Mouse (Mus musculus) testis, postnatal 10 days (tissue): ENCODE results near the gene Usp49.
A peak's percentile ranks its signal among the peaks of the same experiment; 100 is the strongest.
"Not testable (repeated sequence)": the region's sequence is repeated elsewhere in the genome, so short reads cannot be mapped to it uniquely, and the experiment has no call there.

ENCODE experiments used
- DNase-seq: peaks from one replicate; pipeline ENCODE4 v3.0.0; 2021; ENCODE audit warnings: low spot score

Gene Usp49

DNA sequence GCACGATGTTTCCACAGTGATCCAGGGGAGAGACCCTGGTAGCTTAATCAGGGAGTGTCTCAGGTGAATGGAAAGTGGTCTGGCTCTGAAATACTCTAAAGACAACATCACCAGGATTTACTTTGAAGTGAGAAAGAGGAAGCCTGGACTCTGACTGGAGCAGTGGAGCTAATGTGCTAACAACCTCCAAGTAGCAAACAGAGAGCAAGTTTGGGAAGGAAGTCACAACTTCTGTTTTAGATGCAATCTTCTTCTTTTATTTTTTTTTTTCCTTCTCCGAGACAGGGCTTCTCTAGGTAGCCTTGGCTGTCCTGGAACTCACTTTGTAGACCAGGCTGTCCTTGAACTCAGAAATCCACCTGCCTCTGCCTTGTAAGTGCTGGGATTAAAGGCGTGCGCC is 21.3 kb upstream of the Usp49 start:
- DNase-seq = no peak

DNA sequence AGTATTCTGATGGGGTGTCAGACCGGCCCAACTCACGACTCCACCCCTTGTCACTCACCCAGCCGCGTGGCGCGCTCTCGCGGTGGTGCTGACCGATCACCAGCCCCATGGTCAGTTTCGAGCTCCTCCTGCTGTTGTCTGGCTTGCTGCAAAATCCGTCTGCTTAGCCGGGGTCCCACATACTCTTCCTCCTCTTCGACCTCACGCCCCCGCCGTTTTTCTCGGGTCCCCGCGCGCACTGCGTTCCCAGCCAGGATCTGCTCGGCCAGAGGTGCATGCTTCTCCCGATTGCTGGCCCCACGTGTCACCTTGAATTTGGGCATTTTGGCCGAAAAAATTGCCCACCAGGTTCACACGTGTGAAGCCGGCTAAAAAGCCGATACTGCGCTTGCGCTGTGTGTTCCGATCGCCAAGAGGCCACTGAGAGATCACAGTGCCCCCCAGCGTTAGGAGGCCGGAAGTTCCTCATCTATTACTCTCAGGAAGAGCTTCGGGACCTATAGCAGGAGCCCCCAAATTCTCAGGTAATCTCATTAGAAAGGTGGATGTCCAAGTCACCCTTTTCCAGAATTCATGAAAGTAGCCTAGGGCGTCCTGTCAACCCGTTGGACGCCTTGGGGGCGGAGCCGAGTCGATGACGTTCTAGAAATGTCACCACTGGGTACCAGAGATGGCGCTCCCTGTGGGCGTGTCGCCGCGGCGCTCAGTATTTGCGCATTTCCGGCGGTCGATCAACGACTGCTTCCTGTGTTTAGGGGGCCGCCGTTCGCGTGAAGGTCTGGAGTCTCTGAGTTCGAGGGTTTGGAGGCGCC is 19.4 kb upstream of the Usp49 start, which contains the start of the genes Bysl, Med20 and Gm20517:
Bysl (minus strand) TSS at position 644 of the 812 bp plus-strand sequence.
Med20 (plus strand) TSS at position 734 of the 812 bp plus-strand sequence.
Gm20517 (plus strand) TSS at position 741 of the 812 bp plus-strand sequence.
- DNase-seq = peak; percentile 98

DNA sequence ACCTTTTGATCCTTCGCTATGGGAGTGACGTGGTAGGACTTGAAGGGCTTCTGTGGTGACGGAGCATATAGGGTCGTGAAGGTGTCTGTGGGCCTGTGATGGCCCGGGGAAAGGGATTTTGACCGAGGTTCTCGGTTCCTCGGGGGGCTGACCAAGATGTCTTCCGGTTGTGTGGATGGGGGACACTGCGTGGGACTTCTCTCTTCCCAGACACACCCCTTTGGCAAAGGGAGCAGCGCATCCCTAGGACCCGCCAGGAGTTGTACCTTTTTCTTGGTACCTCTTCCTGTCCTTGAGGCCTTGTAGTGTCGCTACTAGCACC is 18.9 kb upstream of the Usp49 start:
- DNase-seq = no peak

DNA sequence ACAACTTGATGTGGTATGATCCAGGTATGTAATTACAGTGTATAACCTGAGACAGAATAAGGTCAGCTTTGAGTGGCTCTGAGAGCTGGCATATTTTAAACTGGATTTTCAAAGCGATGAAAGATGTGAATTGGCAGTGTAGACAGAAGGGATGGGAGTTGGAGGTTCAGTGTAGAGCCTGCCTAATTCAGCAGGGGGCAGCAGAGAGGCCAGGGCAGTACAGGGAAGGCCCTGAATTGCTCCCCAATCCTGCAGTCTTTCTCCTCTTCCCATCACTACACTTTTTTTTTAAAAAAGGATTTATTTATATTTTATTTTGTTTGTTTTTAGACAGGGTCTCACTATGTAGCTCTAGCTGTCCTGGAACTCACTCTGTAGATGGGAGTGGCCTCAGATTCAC is 16.5 kb upstream of the Usp49 start:
- peak; percentile 59 for DNase-seq

DNA sequence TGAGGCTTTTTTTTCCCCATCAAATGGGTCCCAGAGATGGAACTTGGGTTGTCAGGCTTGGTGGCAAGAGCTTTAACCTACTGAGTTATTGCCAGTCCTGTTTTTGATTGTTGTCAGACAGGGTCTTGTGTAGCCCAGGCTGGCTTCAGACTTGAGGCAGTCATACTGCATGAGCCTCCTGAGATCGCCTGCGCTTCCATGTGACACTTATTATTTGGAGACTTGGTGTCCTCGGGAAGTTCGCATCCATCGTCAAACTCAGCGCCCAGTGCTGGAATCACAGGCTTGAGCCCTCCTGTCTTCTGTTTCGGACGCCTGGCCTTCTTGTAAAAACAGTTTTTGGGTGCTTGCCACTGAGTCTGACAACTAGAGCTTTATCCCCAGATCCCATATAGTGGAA is 14.4 kb upstream of the Usp49 start:
- no peak for DNase-seq

DNA sequence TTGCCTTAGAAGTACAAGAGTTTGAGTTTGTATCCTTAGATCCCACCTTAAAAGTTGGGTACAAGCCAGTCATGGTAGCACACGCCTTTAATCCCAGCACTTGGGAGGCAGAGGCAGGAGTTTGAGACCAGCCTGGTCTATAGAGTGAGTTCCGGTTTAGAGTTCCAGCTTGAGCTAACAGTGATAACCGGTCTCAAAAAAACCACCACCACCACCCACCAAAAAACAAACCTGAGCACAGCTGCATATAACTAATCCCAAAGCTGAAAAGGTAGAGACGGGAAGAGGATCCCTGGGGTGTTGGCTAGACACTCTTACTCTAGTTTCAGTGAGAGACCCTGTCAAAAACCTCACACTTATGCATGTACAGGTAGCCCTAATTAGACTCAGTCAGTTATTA is 13.8 kb upstream of the Usp49 start:
- no peak for DNase-seq

DNA sequence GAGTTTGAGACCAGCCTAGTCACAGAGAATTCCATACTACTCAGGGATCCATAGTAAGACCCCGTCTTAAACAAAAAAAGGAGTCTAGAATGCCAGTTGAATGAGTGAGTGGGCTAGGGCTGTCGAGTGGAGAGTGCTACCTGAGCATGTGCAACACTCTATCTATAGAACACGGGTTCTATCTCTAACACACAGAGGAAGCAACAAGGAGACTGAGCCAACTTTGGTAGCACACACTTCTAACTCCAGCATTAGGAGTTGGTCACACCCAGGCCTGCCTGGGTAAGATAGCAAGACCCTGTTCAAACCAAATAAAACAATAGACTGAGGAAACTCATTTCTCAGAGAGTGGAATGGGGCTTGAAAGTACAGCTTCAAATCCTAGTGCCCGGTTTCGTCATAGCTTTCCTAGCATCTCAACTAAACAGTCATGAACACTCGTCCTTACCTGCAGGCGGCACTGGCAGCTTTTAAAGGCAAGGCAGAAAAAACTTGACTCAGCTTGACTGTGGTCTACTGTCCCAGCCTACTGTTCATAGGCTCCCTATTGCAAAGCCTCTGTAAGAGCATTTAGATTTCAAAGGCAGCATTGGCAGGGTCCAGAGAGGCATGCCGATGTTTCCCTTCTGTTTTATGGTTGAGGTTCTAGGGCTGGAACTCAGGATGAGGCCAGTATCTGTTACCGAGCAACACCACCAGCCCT is 12.7 kb upstream of the Usp49 start:
- DNase-seq = no peak

DNA sequence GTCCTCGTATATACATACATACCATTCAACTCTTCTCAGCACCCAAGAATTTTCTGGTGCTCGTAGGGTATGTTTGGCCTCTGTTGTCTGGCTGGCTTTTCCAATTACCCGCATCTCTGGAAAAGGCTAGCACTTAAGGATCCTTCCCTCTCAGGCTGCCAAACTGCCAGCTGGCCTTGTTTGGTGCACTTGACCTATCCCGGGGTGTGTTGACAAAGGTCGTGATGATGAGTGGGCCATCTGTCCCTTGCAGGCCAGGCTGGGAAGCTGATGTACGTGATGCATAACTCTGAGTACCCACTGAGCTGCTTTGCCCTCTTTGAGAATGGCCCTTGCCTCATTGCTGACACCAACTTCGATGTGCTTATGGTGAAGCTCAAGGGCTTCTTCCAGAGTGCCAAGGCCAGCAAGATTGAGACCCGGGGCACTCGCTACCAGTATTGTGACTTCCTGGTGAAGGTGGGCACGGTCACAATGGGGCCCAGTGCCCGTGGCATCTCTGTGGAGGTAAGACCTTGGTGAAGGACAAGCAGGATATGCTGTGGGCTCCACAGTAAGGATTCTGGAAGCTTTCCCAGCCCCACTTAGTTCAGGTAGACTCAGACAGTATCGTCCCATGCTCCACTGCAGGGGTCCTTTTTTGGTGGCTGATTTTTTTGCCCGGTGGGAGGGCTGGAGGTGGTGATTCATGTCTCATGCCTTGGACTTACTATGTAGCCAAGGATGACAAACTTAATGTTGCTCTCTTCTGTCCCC is 11.8 kb upstream of the Usp49 start:
- DNase-seq = no peak

DNA sequence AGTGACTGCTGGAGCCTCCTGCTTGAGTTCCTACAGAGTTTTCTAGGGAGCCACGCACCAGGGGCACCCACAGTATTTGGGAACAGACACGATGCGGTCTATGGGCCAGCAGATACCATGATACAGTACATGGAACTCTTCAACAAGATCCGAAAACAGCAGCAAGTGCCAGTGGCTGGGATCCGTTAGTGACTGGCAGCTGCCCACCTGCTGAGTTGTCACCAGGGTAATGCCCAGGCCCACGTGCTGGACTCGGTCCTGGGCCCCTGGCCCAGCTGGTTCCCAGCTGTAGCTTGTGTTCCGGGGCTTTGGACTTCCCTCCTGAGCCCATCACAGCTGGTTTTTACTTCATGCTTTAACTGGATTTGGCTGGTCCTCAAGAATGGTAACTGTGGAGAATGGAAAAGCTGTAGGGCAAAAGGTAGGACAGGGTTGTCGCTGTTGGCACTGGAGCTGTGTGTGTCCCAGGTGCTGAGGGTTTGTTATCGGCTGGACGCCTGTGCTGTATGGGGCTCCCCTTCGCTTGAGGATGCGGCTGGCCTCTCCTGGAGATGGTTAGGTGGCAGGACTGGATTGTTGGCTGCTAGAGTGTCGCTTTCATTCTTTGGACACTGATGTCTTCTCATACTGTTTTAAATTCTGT is 7.5 kb upstream of the Usp49 start:
- DNase-seq = no peak

DNA sequence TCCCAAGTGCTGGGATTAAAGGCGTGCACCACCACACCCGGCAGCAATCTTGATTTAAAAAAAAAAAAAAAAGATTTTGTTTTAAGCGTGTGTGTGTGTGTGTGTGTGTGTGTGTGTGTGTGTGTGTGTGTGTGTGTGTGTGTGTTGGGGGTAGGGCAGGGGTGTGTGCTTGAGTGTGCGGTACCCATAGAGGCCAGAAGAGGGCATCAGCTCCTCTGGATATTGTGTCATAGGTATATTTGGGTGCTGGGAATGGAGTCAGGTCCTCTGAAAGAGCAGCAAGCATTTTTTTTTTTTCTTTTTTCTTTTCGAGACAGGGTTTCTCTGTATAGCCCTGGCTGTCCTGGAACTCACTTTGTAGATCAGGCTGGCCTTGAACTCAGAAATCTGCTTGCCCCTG is 5.9 kb upstream of the Usp49 start:
- DNase-seq = not testable (repeated sequence)

DNA sequence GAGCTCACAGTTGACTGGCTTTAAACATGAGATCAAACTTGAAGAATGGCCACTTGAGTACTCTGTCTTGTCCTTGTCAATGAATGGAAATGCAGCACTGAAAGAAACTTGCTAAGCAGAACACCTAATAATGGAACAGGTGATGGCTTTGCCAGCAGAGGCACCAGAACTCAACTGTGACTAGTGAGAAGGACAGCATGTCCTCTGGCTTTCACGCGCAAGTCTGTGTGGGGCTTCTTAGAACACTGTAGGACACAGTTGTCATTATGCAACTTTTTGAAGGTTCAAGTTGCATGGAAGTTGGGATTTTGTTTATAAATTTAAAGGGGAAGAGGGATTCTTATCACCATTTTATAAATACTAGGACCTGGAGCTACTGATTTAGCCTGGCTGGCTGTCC is 5.4 kb upstream of the Usp49 start:
- DNase-seq = no peak

DNA sequence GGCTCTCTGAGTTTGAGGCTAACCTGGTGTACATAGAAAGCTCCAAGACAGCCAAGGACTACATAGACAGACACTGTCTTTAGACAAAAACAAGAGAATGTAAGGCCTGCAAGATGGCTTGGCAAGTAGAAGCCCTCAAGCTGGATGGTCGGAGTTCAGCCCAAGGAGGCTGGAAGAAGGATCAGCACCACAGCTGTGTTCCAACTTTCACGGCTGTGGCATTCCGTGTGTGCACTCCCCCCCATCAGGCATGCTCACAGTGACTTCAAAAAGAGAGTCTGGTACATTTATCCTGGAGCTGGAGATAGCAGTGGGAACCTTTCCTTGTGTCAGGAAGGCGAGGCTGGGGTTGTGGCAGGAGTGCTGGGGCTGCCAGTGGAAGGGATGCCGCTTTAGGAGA is 4.5 kb upstream of the Usp49 start:
- DNase-seq = no peak

DNA sequence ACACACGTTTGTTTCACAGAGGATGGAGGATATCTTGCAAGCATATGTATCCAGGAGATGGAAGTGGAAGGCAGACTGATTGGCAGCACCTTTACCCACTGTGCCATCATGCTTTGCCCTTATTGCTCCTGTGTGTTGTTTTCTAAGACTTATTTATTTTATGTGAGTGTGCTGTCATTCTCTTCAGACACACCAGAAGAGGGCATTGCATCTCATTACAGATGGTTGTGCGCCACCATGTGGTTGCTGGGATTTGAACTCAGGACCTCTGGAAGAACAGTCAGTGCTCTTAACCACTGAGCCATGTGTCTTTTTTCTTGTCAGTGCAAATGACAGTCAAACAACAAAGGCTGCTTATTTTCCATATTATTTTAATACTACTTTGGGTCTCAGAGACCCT is 2.7 kb upstream of the Usp49 start:
- no peak for DNase-seq

DNA sequence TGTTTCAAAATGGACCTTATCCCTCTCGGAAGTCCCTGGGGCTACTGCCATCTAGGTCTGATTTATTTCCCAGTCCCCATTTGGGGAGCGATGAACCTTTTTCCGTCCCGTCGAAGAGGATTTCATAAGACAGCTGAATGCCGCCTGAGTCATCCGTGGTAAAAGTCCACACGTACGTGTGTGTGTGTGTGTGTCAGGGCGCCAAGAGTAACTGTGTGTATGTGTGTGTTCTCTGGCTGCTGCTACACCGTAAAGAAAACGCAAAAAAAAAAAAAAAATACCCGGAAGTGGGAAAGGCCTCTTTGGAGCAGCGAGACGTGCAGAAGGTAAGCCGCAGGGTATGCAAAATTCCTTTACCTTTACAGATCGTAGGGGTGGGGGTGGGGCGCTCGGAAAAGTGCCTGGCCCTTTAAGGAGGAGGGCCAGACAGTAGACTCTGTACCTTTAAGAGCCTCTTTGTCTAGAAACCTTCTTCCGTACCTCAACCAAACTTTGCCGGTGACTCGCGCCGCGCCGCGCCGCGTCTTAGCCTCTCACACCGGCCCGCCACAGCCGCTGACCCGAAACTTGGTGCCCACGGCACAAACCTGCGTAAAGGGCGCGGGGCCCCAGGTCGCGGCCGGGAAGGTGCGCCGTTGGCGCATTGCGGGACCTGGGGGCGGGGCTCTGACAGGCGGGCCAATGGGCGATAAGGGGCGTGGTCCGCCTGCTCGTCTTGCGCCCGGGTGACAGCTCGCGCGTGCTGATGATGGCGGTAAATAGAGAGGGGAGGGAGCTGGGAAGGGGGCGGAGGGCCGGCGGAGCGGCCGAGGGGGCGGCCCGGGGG is 1.4 kb upstream of the Usp49 start:
- DNase-seq = peak; percentile 98

DNA sequence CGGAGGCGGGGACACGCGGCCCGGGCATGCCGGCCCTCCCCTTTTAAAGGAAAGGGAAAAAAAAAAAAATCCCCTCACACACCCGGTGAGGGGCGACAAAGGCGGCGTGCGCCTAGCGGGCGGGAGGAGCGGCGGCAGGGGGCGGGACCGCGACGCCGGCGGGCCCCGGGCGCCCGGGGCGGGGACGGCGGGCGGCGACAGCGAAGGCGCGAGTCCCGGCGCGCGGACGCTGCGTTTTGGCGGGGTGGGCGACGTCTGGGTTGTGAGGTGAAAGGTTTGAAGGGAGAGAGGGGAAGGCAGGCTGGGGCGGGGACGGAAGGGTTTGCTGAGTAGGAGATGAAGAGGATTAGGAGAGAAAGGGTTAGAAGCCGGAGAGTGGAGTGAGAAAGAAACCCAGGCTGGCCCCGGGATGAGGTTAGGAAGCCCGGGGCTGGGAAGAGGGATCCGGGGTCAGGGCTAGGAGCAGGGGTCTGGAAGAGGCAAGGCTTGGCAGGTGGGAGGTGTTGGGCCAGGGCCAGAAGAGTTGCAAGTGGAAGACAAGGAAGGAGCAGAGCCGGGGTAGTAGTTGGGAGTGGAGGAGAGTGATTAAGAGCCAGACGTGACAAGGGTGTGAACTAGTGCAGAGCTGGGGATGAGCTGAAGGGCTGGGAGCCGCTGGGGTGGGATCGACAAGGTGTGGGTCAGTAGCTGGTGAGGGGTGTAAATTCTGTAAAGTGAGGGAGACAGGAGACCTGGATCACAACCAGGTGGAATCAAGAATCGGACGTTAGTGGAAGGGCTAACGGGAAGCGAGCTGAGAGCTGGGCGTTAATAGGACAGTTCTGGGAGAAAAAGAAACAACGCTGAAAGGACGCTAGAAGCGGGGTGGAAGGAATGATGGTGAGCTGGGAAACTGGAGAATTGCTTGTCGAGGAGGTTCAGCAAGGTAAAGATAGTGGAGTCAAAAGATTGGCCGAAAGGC is 493 bp upstream of the Usp49 start:
- DNase-seq = peak; percentile 81

DNA sequence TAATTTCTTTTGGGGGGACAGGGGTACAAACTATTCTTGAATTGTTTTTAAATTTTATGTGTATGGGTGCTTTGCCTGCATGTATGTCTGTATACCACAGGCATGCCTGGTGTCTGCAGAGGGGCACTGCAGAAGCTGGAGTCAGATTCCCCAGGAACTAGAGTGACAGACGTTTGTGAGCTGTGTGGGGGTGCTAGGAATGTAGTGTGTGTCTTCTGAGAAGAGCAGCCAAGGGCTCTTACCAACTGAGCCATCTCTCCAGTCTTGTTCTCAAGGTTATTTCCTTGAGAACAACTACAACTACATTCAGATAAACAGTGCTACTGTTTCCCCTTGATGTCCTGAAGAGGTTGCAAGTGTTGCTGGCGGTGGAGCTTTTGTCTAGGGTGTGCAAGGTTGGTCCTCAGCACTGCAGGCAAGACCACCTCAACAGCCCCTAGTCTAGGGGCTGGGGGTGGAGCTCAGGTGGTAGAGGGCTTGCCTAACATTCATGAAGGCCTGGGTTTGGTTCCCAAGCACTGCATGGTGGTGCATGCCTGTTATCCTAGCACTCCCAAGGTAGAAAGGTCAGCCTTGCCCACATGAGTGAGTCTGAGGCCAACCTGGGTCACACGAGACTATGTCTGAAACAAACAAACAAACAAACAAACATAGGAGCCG is 1.8 kb downstream of the Usp49 start:
- DNase-seq = no peak

DNA sequence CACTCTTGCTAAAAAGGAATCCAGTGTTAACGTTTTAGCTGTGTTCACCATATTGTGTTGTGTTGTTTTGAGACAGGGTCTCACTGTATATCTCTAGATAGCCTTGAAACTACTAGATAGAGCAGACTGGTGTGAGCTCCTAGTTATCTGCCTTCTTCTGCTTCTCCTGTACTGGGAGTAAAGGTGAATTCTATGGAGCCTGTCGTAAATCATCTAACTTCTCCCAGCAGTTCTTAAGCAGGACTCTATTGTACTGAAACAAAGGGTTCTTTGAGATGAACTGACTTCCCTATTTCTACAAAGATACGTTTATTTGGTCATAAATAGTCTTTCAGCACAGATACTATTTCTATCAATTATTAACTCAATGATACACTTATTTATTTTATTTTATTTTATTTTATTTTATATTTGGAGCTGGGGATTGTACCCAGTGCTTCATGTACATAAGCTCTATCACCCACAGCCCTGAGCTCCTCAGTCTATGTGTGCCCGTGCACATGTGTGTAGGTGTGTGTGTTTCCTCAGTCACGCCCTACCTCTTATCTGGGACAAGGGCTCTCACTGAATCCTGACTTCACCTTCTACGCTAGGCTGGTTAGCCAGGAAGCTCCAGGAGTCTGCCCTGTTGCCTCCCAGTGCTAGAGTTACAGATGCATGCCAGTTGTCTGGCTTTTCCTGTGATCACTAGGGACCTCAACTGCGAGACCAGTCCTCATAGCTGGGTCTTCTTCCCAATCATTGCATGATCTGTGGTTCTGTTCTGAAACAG is 3.7 kb downstream of the Usp49 start:
- no peak for DNase-seq

DNA sequence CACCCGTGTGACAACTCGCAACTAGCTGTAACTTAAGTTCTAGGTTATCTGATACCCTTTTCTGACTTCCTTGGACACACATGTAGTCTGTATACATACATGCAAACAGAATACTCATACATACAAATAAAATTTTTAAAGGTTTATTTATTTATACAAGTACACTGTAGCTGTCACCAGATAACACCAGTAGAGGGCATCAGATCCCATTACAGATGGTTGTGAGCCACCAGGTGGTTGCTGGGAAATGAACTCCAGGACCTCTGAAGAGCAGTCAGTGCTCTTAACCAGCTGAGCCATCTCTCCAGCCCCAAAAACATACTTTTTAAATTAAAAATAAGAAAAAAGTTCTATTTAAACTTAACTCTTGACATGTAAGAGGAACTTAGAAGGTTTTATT is 12.5 kb downstream of the Usp49 start:
- DNase-seq = no peak

DNA sequence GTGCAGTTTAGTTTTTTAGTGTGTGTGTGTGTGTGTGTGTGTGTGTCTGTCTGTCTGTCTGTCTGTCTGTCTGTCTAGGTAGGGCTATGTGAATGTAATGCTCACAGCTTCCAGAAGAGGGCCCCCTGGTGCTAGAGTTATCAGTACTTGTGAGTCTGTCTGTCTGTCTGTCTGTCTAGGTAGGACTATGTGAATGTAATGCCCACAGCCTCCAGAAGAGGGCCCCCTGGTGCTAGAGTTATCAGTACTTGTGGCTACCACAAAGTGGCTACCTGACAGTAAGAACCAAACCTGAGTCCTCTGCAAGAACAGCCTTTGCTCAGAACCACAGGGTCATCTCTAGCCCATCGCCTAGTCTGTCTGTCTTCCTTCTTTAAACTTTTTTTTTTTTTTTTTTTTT is 16.2 kb downstream of the Usp49 start:
- peak; percentile 75 for DNase-seq
